Mouse (Mus musculus): ENCODE measurements around the gene Borcs6.

The Borcs6 gene

GRCm38 (mm10) chr11:69071262-69071661 lies 11.7 kb downstream of the Borcs6 start:
- DNase-seq: no peak

DNA sequence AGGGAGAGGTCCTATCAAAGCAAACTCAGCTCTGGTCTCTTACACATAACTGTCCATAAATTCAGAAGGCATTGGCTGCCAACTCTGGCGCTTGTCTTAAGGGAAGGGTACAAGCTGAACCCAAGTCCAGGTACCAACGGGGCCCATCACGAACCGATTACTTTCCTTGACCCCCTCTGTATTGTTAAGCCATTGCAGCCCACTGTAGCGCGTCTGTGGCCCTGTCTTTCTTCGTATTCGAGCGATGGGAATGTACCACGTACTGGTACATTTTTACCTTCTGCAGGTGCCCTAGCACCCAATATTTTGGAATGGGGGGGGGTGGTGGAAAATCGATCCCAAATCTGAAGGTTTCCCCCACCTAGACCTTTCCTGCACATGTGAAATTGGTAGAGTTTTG lies 12.7 kb downstream of the Borcs6 start:
- DNase-seq: no peak

GRCm38 (mm10) chr11:69072666-69073064 lies 13.1 kb downstream of the Borcs6 start:
- no peak for DNase-seq

DNA sequence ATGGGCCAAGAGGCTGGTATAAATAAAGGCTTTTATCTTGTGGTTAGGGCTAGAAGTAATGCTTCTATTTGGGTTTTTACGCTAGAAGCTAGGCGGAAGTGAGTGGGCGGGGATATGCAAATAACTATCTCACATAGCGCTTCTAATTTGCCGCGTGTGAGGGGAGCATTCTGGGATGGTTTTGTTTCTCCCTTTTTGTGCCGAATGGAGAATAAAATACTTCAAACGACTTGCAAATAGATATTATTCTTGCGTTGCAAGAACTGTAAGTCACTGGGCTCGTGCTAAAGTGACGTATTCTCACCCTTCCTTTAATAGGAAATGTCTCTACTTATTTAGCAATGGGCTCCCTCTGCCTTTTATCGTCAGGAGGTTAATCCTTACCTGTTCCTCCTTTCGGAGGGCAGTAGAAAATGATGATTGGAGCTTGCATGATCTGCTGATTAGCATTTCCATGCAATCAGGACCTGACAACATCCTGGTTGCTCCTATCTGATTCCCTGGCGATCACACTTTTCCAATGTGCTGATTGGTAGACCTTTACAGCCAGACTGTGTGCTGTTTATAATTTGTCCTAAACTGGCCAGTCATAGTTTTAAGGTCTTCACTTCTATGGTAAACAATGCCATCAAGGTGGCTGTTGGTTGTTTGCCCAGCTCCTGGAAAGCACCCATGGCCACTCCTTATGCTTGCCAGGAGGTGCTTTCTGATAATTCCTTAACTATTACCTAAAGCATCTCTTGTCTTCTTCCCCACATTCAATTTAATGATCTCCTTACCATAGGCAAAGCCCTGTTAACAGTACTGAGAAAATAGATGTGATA lies 13.8 kb downstream of the Borcs6 start:
- peak; percentile 82 for DNase-seq

GRCm38 (mm10) chr11:69073951-69074775 lies 14.6 kb downstream of the Borcs6 start:
- no peak for DNase-seq

DNA sequence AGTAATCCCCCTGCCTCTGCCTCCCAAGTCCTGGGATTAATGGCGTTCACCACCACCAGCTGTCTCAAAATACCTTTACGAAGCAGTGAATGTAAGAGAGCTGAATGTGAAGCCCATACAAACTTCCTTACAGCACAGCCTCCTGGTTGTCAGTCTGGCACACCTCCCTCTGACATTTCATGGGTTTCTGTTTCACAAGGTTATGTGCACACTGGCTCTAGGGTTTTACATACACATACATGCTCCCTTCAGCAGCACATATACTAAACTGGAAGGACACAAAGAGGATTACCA lies 15.2 kb downstream of the Borcs6 start:
- DNase-seq: no peak

DNA sequence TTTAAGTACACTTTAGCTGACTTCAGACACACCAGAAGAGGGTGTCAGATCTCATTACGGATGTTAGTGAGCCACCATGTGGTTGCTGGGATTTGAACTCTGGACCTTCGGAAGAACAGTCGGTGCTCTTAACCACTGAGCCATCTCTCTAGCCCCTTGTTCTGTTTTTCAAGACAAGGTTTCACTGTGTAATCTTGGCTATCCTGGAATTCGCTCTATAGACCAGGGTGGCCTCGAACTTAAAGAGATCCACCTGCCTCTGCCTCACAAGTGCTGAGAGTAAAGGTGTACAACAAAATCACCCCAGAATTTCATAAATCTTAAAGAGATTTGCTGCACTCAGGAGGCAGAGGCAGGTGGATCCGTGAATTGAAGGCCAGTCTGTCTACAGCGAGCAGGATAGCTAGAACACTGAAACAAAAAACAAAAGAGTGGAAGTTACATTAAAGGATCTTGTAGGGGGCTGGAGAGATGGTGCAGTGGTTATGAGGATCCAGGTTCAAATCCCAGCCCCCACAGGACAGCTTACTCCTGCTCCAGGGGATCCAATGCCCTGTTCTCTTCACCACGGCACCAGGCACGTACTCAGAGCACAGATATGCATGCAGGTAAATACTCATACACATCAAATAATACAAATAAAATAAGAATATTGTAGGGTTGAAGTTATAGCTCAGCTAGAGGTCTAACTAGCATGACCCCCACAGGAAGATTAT lies 16.4 kb downstream of the Borcs6 start:
- DNase-seq: no peak

- DNase-seq: no peak
Measured at GRCm38 (mm10) chr11:69076572-69076971, 17.1 kb downstream of the Borcs6 start.

GRCm38 (mm10) chr11:69077316-69077715 lies 17.8 kb downstream of the Borcs6 start:
- no peak for DNase-seq

DNA sequence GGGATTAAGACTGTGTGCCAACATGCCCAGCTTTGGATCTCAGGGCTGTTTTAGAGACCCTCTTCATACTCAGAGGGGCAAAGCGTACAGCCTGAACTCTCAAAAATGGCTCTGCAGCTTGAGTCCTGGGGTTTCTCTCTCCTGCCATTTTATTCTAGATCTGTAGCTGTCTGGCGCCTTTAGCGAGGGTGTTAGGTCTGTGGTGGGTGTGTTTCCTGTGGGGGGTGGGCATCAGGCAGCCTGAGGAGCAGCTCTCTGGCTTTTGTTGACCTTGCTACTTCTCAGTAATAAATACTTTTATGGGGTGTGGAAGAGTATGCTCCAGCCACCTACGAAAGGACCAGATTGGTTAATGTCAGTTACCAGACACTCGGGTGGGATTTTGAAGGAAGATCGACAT lies 18.5 kb downstream of the Borcs6 start:
- DNase-seq: no peak

- DNase-seq: no peak
Measured at GRCm38 (mm10) chr11:69078805-69079438, 19.4 kb downstream of the Borcs6 start.

DNA sequence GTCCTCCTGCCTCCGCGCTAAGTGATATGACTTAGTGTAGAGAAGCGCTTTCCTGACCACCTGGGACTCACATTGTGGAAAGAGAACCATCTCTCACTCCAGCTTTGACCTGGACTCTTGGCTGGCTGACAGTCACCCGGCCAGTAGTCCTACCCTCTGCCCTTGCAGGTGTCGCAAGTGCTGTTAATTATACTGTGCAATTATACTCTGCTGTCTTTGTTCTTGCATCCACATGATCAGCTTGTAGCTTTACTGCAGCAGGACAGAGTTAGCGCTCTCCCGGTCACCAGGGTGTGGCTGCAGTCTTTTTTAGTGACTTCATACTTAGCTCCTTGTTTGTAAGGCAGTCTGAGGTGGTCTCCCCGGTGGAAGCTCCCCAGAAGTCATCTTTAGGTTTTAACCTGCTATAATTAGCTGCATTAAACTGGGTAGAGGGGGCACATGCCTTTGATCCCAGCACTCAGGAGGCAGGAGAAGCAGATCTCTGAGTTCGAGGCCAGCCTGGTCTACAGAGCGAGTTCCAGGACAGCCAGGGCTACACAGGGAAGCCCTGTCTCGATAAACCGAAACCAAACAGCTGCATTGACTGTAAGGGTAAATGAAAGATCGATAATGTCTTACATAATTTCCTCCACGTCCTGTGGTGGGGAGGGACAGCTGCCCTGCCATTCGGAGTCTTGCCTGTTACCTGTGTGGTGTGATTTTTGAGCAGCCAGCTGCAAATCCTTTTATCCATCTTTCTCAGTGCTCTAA lies 20.8 kb downstream of the Borcs6 start:
- DNase-seq: no peak

DNA sequence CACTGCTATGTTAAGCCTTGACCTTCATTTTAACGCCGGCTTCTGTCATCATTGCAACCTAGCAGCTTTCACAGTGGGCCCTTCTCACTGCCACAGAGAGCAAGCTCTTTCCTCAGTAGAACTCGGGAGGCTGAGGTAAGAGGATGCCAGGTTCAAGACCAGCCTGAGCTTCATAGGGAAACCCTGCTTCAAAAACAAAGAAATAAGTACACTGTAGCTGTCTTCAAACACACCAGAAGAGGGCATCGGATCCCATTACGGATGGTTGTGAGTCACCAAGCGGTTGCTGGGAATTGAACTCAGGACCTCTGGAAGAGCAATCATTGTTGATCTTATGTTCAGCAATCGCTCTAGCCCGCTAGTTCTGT lies 21.3 kb downstream of the Borcs6 start:
- DNase-seq: no peak

GRCm38 (mm10) chr11:69081613-69082012 lies 22.1 kb downstream of the Borcs6 start:
- DNase-seq: no peak

- DNase-seq: no peak
Measured at GRCm38 (mm10) chr11:69085608-69086007, 26.1 kb downstream of the Borcs6 start.

DNA sequence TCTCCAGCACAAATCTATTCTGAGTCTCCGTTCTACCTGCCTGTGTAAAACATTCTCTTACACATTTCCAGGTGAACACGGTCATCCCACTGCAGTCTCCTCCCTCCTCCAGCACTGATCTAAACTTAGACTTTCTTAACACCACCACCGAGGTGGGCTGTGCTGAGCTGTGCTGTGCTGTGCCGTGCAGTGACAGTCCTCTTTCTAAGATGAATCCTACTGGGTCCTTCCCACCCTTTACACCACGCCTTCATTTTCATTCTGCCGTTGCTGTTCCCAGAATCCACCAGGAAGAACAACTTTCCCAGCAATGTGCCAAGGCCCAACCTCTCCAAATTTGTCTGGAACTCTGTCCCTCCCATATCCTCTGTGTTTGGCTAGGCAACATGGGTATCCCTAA lies 26.9 kb downstream of the Borcs6 start:
- DNase-seq: peak; percentile 25

DNA sequence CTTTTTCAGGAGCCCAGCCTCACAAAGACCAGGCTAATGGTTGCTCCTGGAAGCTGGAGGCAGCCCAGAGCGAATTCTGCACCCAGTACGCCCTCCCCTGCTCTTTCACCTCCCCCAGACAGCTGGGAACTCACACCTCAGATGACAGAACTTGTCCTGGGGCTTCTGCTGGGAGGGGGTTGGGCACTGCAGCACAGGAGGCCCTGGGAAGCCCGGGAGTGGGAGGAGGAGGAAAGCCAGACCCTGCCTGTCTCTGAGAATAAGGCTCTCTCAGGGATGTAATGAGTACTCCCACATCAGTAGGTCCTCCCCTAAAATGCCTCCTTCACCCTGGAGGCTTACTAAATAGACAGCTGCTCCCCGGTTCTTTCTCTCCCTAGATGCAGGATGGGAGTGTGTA lies 27.6 kb downstream of the Borcs6 start:
- DNase-seq: peak; percentile 41

- peak; percentile 3 for DNase-seq
Measured at GRCm38 (mm10) chr11:69087597-69087996, 28.1 kb downstream of the Borcs6 start.

DNA sequence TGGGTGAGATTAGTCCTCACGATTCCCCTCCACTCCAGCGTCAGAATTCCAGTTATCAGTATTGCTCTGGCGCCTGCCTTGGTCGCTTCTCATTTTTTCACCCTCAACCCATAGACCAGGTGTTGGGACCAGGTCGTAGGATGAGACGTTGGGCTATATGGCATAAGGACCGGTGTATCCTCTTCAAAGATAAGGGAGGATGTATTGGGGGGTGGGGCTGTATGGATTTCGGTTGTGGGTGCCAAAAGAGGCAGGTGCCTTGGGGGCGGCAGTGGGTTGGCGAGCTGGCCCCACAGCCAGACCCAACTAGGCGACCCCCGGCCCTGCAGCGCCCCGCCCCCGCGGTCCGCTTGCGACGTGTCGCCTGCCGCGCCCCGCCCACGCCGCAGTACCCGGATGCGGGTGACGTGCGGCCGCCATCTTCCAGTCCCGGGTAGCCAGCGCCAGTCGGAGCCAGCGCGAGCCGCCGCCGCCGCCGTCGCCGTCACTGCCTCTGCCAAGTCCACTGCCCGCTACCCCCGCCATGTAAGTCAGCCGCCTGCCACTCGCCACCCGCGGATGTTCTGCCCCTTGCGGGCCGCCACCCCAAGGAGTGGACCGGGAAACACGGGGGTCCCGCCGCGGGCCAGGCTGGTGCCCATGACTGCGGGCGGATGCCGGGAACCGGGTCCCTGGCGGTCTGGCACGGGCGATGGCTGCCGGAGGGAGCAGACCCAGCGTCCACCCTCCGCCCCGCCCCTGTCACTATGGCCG lies 28.8 kb downstream of the Borcs6 start, which contains the start of gene Vamp2:
TSS of gene Vamp2 (plus strand) at position 388 of the 753 bp plus-strand sequence.
- DNase-seq: peak; percentile 97

DNA sequence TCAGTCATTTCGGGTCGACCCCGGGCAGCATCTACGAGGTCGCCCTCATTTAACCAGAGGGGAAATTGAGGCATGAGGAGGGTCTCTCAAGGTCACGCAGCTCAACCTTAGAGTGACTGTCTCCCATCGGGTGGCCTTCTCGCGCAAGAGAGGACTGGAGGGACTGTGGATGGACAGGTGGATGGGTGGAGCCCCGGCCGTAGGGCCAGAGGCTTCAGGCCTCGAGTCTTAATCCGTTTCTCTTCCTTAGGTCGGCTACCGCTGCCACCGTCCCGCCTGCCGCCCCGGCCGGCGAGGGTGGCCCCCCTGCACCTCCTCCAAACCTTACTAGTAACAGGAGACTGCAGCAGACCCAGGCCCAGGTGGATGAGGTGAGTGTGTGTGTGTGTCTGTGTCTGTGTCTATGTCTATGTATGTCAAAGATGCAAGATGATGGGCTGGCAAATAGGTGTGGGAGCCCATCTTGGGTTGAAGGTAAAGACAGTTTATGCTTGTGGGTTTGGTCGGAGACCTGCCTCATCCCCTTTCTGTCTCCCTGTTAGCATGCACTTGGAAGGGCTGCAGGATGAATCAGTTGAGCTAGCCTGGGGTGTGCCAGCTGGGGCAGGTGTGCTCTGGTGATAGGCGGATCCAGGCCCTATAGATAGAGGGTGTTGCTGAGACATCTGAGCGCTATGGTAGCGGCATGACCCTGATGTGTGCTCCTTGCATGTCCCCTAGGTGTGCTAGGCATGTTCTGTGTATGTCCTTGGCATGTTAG lies 29.5 kb downstream of the Borcs6 start:
- peak; percentile 18 for DNase-seq

Data from right cerebral cortex, postnatal 14 days (tissue).